Mouse (Mus musculus): ENCODE data around the gene Sema3f. TPM values are rescaled to one million over a fixed set of nuclear protein-coding genes. Genes with fewer than 3 reads are reported as not detected.

The Sema3f gene
- polyA plus RNA-seq, 1 experiment from 2014 or later = 16.4 TPM

DNA sequence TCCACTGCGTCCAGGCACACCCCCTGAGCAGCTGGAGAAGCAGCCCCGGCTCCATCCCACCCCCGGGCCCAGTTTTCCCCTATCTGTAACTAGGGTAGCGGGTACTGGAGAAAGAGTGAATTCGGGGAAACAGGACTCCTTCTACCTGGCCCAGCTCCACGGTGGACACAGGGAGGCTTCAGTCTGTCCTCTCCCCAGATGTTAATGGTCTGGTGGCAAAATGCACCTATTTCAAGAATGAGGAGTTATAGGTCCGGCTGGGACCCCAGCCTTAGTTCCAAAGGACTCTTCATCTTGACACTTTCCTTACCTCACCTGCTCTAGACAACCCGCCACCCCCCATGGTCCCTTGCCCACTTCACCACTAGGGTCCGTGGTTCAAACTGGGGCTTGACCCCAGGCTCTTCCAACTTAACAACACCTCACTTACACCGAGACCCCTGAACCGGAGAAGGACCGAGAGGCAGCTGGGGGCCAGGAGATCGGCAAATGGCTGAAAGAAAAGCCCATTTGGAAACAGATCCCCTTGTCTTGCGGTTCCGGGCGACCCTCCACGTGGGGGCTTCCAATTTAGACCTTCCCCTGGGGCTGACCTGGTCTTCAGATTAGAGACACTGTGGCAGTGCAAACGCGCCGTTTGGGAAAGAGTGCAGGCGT is 1.7 kb downstream of the Sema3f start:
- H3K4me3 ChIP-seq = peak overlapping the region; percentile 83
- peak overlapping the region; percentile 95 for H3K27ac ChIP-seq
- peaks cover 83% of the 10 kb centered on the region for H3K27me3 ChIP-seq (ENCODE audit: insufficient read depth, poor library complexity, severe bottlenecking)
- WGBS = 1% methylated on average over 21 of the region's 21 CpGs
- peaks cover 24% of the 10 kb centered on the region for H3K36me3 ChIP-seq
- H3K4me1 ChIP-seq (replicated peaks) = peaks cover 80% of the 10 kb centered on the region
- no peaks in the 10 kb centered on the region for H3K9me3 ChIP-seq
- no peak for DNase-seq (ENCODE audit: low spot score)

DNA sequence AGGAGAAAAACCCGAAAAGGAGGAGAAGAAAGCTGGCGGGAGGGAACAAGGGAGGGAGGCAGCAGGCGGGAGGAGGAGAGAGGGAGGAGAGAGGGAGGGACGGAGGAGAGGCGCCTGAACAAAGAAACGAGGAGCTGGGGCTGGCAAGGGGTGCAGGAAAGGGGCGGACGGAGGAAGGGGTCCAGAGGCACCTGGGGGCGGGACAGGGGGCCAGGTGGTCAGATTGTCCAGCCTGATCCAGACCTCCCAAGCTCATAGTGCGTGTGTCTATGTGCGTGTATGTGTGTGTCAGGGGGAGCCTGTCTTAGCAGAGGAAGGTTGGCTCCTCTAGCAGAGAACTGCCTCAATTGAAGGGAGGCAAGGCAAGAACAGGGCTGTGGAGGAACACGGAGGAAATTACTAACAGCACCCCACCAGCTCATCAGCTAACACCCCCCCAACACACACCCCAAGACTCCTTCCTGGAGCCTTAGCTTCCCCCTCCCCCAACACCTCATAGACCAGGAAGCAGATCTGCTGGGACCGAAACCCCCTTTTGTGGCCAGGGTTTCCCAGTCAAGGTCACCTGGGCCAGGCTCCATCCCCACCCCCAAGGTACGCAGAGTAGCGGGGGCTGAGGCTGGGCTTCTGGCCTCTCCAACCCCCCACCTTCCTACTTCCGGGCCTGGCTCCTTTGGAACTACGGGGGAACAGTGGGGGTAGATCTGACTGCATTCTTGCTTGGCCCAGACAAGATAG is 2.4 kb downstream of the Sema3f start:
- Histone ChIP-seq H3K4me3 (peak overlapping the region; percentile 83), H3K4me1 (replicated peaks) (peaks cover 83% of the 10 kb centered on the region), H3K27me3 (ENCODE audit: insufficient read depth, poor library complexity, severe bottlenecking) (peaks cover 88% of the 10 kb centered on the region), H3K36me3 (peaks cover 31% of the 10 kb centered on the region), H3K9me3 (no peaks in the 10 kb centered on the region), H3K27ac (peak overlapping the region; percentile 95)
- peak; percentile 59 for DNase-seq (ENCODE audit: low spot score)
- WGBS = under 1% methylated on average over 17 of the region's 17 CpGs

DNA sequence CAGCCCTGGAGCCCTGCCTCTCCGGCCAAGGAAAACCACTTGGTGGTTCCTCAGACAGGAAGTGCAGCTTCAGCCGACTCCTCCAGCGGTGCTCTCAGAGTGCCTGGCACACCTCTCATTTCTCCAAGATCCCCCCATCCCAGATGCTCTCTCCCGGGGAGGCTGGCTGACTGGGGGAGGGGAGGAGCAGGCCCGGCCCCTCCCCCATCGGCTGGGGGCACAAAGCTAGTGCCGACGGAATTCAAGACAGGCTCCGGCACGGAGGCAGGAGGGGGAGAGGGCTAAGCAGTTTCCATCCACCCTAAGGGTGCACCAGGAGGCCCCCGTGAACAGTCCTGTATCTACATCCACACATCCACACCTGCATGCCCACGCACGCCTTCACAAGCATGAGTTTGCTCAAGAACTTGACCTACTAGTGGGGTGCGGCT is 3.5 kb downstream of the Sema3f start:
- Histone ChIP-seq H3K27ac (peak overlapping the region; percentile 95), H3K27me3 (ENCODE audit: insufficient read depth, poor library complexity, severe bottlenecking) (peaks cover 96% of the 10 kb centered on the region), H3K4me3 (peak overlapping the region; percentile 83), H3K4me1 (replicated peaks) (peaks cover 94% of the 10 kb centered on the region), H3K9me3 (no peaks in the 10 kb centered on the region), H3K36me3 (peaks cover 42% of the 10 kb centered on the region)
- 2% methylated on average over 14 of the region's 14 CpGs for WGBS
- DNase-seq (ENCODE audit: low spot score) = peak; percentile 65

DNA sequence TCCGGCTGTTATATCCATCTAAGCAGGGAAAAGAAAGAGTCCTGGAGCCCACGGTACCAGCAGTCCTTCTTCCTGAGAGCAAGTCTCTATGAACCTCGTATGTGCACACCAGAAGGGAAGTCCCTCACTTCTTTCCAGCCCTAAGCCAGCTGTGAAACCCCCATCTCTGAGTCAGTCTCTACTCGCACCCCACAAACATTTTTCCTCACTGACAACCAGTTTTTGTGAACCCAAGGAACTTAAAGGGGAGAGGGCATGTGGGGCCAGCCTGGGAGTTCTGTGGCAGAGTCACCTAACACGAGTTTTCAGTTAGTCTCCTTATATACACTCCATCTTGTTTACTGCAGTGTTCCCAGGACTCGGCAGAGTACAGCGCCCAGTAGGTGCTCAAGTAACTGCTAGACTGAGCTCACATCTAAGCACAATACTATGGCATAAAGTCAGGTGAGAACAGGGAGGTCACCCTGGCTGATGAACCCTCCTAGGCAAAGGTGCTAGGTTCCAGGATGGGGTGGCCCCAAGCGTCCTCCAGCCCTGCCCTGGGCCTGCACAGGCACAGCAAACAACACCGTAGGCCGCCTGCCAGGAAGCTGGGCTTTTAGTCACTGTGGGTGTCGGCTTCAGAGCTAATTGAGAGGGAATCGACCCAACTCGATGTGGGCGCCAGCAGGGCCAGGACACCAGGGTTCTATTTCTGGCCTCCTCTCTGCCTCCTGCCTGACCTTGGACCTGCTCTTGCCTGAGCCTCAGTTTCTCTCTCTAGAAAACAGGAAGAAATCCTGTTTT is 6.7 kb downstream of the Sema3f start:
- Histone ChIP-seq H3K9me3 (no peaks in the 10 kb centered on the region), H3K27me3 (ENCODE audit: insufficient read depth, poor library complexity, severe bottlenecking) (peaks cover 88% of the 10 kb centered on the region), H3K4me3 (peak overlapping the region; percentile 12; the same call in 1 of the 2 replicates), H3K4me1 (replicated peaks) (peaks cover 100% of the 10 kb centered on the region), H3K36me3 (peaks cover 60% of the 10 kb centered on the region), H3K27ac (peak overlapping the region; percentile 62; the same call in 1 of the 2 replicates)
- no peak for DNase-seq (ENCODE audit: low spot score)
- 69% methylated on average over 14 of the region's 14 CpGs for WGBS

DNA sequence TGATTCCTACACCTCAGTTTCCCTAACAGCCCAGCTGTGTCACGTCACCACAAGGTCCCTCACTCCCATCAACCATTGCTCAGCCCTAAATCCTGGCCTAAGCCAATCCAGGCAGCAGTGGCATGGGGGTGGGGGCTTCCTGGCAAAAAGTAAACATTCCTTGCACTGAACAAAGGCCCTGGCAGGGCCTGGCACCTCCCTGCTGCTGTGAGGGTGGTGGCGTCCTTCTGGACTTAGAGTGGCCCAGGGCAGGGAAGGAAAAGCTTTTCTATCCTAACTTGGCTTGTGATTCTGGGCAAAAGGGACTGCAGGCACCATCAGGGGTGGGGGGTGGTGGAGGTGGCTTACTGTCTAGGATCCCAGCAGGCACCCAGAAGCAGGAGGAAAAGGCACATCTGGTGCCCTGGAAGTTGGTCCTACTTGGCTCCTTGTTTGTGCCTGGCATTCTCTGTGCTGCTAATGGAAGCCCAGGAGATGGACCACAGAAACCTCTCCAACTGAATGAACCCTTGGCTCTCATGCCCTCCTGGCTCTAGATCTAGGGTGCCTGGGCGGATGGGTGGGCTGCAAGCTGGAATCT is 7.6 kb downstream of the Sema3f start:
- Histone ChIP-seq H3K27me3 (ENCODE audit: insufficient read depth, poor library complexity, severe bottlenecking) (peaks cover 80% of the 10 kb centered on the region), H3K4me3 (no peak overlapping the region; the same call in 1 of the 2 replicates), H3K27ac (peak overlapping the region; percentile 62), H3K9me3 (no peaks in the 10 kb centered on the region), H3K4me1 (replicated peaks) (peaks cover 100% of the 10 kb centered on the region), H3K36me3 (peaks cover 60% of the 10 kb centered on the region)
- 80% methylated on average over 3 of the region's 3 CpGs for WGBS
- DNase-seq (ENCODE audit: low spot score) = no peak

DNA sequence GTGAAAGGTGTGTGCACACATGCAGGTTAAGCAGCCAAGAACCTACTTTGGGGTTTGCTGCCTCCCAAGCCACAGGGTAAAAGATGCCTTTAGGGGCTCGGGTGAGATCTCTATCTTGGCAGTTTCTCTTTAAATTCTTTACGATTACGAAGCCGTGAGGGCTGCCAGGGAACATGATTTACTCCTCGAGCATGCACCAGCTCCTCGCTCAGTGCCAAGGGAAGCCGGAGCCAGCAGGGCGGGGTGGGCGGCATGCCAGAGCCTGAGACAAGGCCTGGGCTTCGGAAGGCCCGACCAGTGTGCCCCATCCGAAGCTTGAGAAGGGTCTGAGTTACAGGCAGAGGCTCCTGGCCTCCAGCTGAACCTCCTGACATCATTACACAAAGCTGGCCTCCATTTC is 8.7 kb downstream of the Sema3f start:
- H3K27ac ChIP-seq = peak overlapping the region; percentile 84; the same call in 1 of the 2 replicates
- 82% methylated on average over 12 of the region's 12 CpGs for WGBS

DNA sequence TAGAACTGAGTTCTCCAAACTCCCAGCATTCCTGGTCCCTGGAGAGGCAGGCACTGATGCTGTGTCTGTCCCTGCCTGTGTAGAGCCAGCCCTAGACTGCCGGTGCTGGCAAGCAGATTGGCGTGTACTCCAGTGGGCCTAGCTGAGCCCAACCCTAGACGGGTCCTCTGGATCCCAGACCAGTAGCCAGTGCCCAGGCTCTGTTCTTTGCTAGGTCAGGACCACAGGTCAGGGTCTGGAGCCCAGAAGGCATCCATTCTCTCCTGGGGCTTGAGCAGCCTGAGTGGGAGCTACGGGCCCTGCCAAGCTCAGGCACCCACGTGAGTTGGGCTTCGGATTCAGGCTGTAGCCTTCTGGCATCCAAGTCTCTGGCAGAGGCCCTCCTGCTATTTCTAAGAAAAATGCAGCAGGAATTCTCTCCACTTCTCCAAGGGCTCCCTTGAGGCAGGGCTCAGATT is 10.1 kb downstream of the Sema3f start:
- Histone ChIP-seq H3K27ac (peak overlapping the region; percentile 84), H3K4me1 (replicated peaks) (peaks cover 100% of the 10 kb centered on the region)

More for the DNA sequence above, 8.7 kb downstream of the Sema3f start:
- Histone ChIP-seq H3K9me3 (no peaks in the 10 kb centered on the region), H3K4me3 (no peak overlapping the region), H3K4me1 (replicated peaks) (peaks cover 100% of the 10 kb centered on the region), H3K27me3 (ENCODE audit: insufficient read depth, poor library complexity, severe bottlenecking) (peaks cover 68% of the 10 kb centered on the region), H3K36me3 (peaks cover 60% of the 10 kb centered on the region)
- DNase-seq (ENCODE audit: low spot score) = no peak

DNA sequence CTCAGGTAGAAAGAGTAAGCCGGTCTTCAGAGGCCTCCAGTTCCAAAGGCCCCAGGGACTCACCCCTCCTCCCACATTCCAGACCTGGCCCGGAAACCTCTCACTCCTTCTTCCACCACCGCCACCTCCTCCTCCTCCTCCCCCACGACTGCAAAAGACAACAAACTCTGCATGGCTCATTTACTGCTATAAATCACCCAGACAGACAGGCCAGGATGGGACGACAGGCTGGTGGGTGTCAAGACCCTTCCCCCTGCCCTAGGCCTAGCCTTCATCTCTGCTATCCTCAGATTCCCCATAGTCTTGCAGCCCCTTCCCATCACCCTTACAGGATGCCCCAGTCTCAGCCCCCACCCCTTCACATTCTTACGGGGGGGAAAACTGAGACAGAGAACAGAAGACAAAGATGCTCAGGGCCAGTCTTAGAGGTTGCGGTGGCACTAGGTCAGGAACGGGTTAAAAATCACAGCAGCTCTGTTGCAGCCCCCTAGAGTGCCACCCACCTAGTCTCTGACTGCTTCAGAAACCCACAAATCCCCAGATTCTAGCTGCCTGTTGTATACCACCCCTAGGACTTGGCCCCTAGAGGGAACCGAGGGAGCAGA is 10.8 kb downstream of the Sema3f start:
- Histone ChIP-seq H3K36me3 (peaks cover 60% of the 10 kb centered on the region), H3K27ac (peak overlapping the region; percentile 84), H3K9me3 (no peaks in the 10 kb centered on the region), H3K4me1 (replicated peaks) (peaks cover 100% of the 10 kb centered on the region), H3K27me3 (ENCODE audit: insufficient read depth, poor library complexity, severe bottlenecking) (peaks cover 66% of the 10 kb centered on the region), H3K4me3 (peak overlapping the region; percentile 31)
- DNase-seq (ENCODE audit: low spot score) = peak; percentile 64
- 2% methylated on average over 9 of the region's 9 CpGs for WGBS

More for the DNA sequence above, 10.1 kb downstream of the Sema3f start:
- Histone ChIP-seq H3K36me3 (peaks cover 60% of the 10 kb centered on the region), H3K9me3 (no peaks in the 10 kb centered on the region), H3K4me3 (peak overlapping the region; percentile 31), H3K27me3 (ENCODE audit: insufficient read depth, poor library complexity, severe bottlenecking) (peaks cover 66% of the 10 kb centered on the region)
- DNase-seq (ENCODE audit: low spot score) = peak; percentile 37
- WGBS = 21% methylated on average over 6 of the region's 6 CpGs

DNA sequence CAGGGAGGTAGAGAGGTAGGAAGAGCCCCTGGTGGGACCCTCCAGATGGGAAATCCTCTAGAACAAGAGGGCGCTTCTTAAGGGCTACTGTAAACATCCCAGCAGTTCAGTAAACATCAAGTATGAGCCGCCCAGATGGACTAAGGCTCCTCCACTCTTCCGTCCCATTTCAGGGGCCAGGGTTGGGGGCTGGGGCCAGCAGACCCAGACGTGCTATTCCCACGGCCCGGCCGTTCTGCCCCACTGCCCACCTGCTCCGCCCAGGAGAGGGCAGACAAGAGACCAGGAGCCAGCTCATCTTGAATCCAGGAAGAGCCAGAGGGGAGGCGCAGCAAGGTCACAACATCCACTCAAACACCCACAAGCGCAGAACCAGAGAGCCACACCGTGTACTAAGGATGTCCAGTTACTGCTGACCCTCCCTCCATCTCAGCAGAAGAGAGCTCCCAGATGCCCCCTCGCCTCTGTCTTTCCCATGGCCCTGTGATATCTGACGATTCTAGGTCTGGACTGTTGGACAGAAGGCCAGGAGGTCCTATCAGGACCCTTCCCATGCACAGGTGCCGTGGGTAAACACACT is 11.6 kb downstream of the Sema3f start:
- Histone ChIP-seq H3K36me3 (peaks cover 57% of the 10 kb centered on the region), H3K9me3 (no peaks in the 10 kb centered on the region), H3K4me1 (replicated peaks) (peaks cover 98% of the 10 kb centered on the region), H3K4me3 (peak overlapping the region; percentile 31), H3K27me3 (ENCODE audit: insufficient read depth, poor library complexity, severe bottlenecking) (peaks cover 59% of the 10 kb centered on the region), H3K27ac (peak overlapping the region; percentile 84)
- WGBS = 7% methylated on average over 14 of the region's 14 CpGs
- peak; percentile 65 for DNase-seq (ENCODE audit: low spot score)

DNA sequence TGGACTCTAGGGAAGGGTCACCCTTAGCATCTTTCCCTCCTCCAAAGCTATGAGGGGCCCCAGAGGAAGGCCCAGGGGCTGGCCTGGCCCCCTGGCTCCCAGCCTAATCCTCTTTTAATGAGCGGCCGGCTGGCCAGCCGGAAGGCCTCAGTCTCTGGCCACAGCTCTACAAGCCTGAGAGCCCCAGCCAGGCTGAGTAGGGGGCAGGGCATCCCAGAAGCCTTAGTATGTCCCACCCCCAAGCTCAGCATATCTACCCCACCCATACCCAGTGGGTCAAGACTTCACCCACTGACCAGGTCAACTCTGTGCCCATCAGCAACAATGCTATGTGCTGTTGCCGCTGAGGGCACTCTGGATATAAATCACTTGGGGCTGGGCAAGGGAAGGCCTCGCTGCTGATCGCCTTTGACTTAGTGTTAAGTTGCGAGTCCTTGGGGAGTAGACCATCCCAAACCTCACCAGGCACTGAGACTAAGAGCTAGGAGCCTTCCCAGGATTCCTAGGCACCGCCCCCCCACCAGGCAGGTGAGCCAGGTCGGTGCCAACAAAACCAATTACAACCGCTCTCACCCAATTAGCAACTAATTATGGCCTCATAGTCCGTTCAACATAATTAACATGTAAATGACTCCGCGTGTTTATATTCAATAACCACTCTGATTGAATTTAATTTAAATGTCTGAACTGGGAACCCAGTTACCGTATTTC is 12.3 kb downstream of the Sema3f start:
- Histone ChIP-seq H3K9me3 (no peaks in the 10 kb centered on the region), H3K4me3 (peak overlapping the region; percentile 31), H3K27ac (peak overlapping the region; percentile 84), H3K4me1 (replicated peaks) (peaks cover 98% of the 10 kb centered on the region), H3K36me3 (peaks cover 56% of the 10 kb centered on the region), H3K27me3 (ENCODE audit: insufficient read depth, poor library complexity, severe bottlenecking) (peaks cover 60% of the 10 kb centered on the region)
- DNase-seq (ENCODE audit: low spot score) = peak; percentile 47
- WGBS = 9% methylated on average over 14 of the region's 14 CpGs

DNA sequence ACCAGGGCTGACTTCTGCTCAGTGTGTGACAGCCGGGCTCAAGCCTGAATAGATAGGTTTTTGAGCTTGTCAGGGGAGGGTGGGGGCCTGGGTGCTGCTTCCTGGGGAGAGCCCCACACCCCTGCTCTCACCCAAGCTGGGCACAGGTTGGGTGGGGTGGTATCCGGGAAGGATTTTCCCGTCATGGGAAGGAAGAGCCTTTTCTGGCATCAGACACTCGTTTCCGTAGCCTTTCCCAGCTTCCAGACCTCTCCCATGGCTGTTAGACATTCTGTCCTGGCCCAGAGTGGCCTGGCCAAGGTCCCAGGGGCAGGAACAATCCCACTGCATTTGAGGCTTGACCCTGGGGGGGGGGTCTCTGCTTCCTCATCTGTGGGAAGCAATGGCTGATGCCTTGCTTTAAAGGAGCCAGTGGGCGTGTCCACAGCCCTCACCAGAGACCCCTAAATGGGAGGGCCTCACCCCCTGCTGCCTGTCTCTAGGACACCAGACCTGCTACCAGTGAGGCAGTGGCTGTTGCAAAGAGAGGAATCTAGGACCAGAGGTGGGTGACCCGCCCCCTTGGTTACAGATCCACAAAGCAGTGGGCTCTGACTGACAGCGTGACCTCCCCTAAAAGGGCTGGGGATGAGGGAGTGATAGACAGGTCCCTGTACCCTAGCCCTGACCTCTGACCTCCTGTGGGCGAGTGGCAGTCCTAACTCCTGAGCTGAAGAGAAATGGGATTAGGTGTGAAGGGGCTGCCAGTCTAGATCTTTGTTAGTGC is 13.2 kb downstream of the Sema3f start:
- Histone ChIP-seq H3K4me1 (replicated peaks) (peaks cover 93% of the 10 kb centered on the region), H3K4me3 (peak overlapping the region; percentile 31), H3K27me3 (ENCODE audit: insufficient read depth, poor library complexity, severe bottlenecking) (peaks cover 60% of the 10 kb centered on the region), H3K36me3 (peaks cover 56% of the 10 kb centered on the region), H3K9me3 (no peaks in the 10 kb centered on the region), H3K27ac (peak overlapping the region; percentile 84)
- DNase-seq (ENCODE audit: low spot score) = peak; percentile 89
- WGBS = 16% methylated on average over 9 of the region's 9 CpGs
